Mouse (Mus musculus): ENCODE measurements around the gene Thtpa.

DNA sequence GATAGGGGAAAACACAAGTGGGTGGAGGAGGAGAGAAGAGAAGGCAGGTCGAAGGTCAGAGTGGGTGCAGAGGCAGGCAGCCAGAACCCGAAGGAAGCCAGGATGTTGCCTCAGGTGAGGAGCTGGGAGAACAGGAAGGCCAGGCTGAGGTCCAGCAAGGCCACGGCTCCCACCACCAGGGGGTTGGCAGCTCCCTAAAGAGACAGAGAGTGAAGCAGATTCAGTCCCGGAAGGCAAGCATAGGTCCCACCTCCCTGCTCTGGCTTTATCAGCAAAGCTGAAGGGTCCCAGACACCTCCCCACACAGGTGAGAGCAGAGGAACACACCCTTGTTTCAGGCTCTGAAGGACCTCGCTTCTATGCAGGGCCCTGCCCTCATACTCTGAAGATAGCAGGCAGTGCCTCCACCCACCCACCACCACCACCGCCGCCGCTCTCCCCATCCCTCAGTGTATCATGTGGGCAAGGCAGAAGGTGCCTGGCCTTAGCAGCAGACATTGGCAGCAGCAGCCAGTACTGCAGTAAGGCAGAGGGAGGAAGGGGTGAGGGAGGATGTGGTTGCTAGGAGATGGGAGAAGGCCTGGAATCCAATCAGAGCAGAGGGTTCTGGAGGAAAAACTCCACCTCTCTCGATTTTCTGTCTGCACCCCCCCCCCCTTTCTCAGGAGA is 13.8 kb downstream of the Thtpa start:
- TF ChIP-seq CTCF (IDR thresholded peaks at IDR 0.05; ENCODE audit: low read depth, low read length): no peak
- no peak for TF ChIP-seq POLR2AphosphoS5 (IDR thresholded peaks at IDR 0.05; ENCODE audit: insufficient replicate concordance, low read depth, low read length)
